ENCODE assay signal across 8 mouse cellular contexts in genomic region chr11:67772577-67772976, GRCm38 (mm10). TPM values are rescaled to one million over a fixed set of nuclear protein-coding genes. Genes with fewer than 3 reads are reported as not detected.
DNase-seq lines count a peak whose midpoint lies in the region; ATAC-seq and TF ChIP-seq lines count a peak whose summit lies in the region.
"Had no signal": no experiment of that assay in that cellular context is flagged by ENCODE, and none has a peak within 500 bp of the region (broad histone marks: within the 10 kb centered on the region; RNA-seq: fewer than 3 reads in every experiment).

No protein-coding gene starts in this region.

- no peaks in the 10 kb centered on the region for H3K27me3 ChIP-seq in lung, postnatal 0 days (replicated peaks; ENCODE audit: insufficient read depth, low read length)

- no peaks in the 10 kb centered on the region for H3K36me3 ChIP-seq in lung, postnatal 0 days (ENCODE audit: insufficient read depth, low read length)

- H3K9me3 ChIP-seq in lung, postnatal 0 days (ENCODE audit: low read length), result no peaks in the 10 kb centered on the region

- peak; percentile 46 for TF ChIP-seq CTCF in lung, postnatal 0 days (IDR thresholded peaks at IDR 0.05)

- no peak overlapping the region for H3K4me3 ChIP-seq in lung, postnatal 0 days (ENCODE audit: low read depth, low read length)

- WGBS in lung, postnatal 0 days, result 17% methylated on average over 8 of the region's 8 CpGs

- H3K4me1 ChIP-seq in lung, postnatal 0 days (ENCODE audit: insufficient read depth, low read depth, low read length), result no peaks in the 10 kb centered on the region

- no peak overlapping the region for H3K9ac ChIP-seq in lung, postnatal 0 days (replicated peaks; ENCODE audit: low read depth)

- no peak overlapping the region for H3K27ac ChIP-seq in lung, postnatal 0 days (ENCODE audit: low read length)

- no peak for TF ChIP-seq EP300 in lung, postnatal 0 days (IDR thresholded peaks at IDR 0.05)

- no peak overlapping the region for H3K4me2 ChIP-seq in lung, postnatal 0 days (replicated peaks; ENCODE audit: low read depth, low read length)

- no peak for ATAC-seq in lung, postnatal 0 days

- peak; percentile 21 for DNase-seq in ovary, postnatal 14 days (ENCODE audit: low spot score)
- DNase-seq in ovary, adult 18-20 months (ENCODE audit: low spot score), result no peak
- DNase-seq in adrenal gland, postnatal 14 days, result peak; percentile 66
- DNase-seq in embryo, embryonic 11 days, result peak; percentile 76
- peak; percentile 50 for DNase-seq in kidney, postnatal 14 days
- peak; percentile 32 for DNase-seq in lung, postnatal 0 days (ENCODE audit: low spot score)
- peak; percentile 43 for DNase-seq in yolk sac, embryonic 10.5 days (ENCODE audit: low spot score)

RNA-seq across cellular contexts. Expression of gene Glp2r, which starts 1.6 kb away (rescaled TPM):
- not detected in 2 replicates for total RNA-seq in adrenal gland, postnatal 14 days (2021)
- polyA plus RNA-seq in lung, postnatal 0 days (2015; fragmentation: Nextera tagmentation; extraction: Ambion mirVana), result 0.06 TPM in 1 of 2 replicates, not detected in the other
- polyA plus RNA-seq: heart, embryonic 14.5 days had no signal

RNA-seq across cellular contexts. Expression of gene Gsg1l2, which starts 1.8 kb away (rescaled TPM):
- not detected in 2 replicates for total RNA-seq in adrenal gland, postnatal 14 days (2021)
- not detected in 2 replicates for polyA plus RNA-seq in lung, postnatal 0 days (2015; fragmentation: Nextera tagmentation; extraction: Ambion mirVana)
- polyA plus RNA-seq: heart, embryonic 14.5 days had no signal

RNA-seq across cellular contexts. Expression of gene Dhrs7c, which starts 25.4 kb away (rescaled TPM):
- not detected in 2 replicates for total RNA-seq in adrenal gland, postnatal 14 days (2021)
- polyA plus RNA-seq in lung, postnatal 0 days (2015; fragmentation: Nextera tagmentation; extraction: Ambion mirVana), result 0.45 and 0.66 TPM in 2 replicates
